Mouse (Mus musculus) cerebral cortex, adult 2 months (tissue): Measurements from ENCODE around the gene Col6a6.

Experiments
- WGBS: fragments of 180-500 bp; shearing (Covaris S2); methylation state at CpG from one replicate; pipeline ENCODE4 v1.1.7; 2018; 5-methylcytosine and 5-hydroxymethylcytosine counted together

Col6a6 gene

DNA sequence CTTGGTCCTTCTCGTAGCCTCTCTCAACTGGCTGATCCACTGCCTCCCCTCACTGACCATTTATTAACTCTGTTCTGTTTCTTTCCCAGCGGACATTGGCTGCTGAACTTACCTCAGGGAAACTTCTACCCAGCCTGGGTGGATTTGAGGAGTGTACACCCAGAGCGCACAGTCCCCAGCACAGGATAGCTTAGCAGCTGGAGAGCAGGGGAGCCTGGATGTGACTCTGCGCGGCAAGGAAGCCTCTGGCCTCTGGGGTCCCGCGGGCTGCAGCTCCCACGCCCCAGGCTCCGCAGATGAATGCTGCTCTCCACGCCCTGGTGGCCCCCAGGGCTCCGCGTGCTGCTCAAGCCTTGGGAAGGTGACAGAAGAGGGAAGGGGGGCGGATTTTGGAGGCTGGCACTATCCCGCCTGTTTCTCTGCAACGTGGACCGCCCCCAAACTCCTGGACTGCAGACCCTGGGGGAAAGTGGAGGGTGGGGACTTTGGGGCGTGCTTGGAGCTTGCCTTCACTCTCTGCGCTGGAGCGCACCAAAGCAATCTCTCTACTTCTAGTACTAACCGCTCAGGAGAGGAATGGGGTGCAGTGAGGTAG is at the start of gene Col6a6:
Gene Col6a6, minus strand, starts transcription at position 370 of the 595 bp plus-strand sequence.
- 30% methylated on average over 20 of the region's 20 CpGs for WGBS

DNA sequence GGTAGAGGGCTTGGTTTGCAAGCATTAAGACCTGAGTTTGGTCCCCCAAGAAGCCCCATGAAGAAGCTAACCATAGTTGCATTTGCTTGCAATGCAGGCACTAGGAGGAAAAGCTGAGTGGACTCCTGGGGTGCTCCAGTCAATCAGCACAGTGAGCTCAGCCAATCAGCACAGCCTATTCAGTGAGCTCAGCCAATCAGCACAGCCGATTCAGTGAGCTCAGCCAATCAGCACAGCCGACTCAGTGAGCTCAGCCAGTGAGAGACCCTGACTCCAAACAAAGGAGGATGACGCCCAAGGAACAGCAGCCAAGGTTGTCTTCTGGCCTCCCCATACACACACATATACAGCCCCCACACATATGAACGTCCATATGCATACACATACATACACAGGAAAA is 48.2 kb upstream of the Col6a6 start:
- WGBS: 88% methylated on average over 4 of the region's 4 CpGs

DNA sequence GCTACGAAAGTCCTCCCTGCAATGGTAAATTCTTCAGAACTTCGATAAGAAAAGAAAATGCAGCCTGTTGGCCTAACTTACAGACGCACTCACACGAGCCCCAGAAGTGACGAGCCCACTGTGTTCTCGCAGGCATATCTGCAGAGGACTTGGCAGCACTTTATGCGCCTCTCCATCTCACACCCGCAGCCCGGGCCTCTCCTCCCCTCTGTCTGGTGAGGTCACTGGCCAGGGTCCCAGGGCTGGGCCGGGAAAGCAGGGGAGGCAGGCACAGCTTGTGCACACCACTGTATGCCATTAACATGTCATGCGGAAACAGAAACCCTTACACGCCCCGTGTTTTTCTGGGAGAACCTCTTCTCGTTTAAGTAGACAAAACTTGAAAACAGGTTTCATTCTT is 43.7 kb upstream of the Col6a6 start:
- 68% methylated on average over 14 of the region's 14 CpGs for WGBS

DNA sequence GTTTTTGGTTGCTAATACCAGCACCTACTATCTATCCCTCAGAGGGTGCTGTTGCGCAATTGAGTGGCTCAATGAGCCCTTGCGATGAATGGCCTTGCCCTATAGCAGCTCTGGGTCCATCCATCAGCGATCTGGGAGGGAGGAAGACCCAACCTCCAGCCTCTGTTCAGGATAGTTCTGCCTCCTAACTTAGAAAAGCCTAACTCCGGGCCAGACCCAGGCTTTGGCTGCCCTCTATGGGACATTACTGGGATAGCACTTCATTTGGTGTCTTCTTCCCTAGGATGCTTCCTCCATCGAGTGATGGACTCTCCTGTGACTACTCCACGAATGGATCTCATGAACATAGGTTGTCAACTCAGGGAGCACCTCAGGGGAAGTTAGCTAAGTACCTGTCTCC is 29.8 kb upstream of the Col6a6 start:
- WGBS: 10% methylated on average over 6 of the region's 6 CpGs

DNA sequence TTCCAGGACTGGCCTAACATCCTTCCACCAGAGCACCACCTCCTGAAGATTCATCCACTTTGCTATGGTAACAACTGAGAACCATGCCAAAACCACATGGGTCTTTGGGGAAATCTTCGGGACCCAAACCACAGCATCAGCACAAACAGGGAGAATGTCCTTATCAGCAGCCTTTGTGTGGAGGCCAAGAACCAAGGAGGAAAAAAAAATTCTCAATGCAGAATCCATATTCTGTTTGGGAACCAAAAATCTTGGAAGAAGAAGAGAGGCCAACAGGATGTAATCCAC is 24.8 kb upstream of the Col6a6 start:
- WGBS: 73% methylated on average over 1 of the region's 1 CpGs

DNA sequence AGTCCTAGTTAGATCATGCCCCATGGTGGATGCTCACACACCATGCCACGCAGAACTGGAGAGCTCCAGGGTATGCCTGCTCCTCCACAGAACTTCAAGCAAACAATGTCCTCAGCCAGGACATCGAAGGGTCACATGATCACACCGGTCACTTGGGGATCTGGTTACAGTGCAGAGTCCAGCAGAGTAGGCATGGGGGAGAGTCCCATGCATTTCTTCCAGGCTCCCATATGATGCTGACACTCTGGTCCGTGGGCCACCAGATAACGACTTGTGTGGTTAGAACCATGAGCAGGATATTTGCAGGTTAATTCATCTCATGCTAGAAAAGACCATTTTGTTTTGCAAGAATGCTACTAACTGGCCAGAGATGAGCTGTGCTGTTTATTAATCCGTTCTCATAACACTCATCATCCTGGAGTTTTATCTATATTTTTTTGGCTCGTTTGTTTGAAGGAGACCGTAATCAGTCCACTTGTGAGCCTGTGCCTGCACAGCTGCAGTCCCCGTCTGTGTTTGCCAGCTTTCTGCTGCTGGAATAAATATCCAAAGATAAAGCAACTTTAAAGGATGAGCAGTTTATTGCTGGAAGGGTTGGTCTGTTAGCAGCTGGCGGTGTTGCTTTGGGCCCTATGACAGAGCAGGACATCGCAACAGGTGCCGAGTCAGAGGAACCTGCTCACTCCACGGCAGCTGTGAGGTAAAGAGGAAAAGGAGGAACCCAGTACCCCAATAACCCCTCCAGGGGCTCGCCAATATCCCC is 24.2 kb upstream of the Col6a6 start:
- WGBS: 84% methylated on average over 14 of the region's 14 CpGs

DNA sequence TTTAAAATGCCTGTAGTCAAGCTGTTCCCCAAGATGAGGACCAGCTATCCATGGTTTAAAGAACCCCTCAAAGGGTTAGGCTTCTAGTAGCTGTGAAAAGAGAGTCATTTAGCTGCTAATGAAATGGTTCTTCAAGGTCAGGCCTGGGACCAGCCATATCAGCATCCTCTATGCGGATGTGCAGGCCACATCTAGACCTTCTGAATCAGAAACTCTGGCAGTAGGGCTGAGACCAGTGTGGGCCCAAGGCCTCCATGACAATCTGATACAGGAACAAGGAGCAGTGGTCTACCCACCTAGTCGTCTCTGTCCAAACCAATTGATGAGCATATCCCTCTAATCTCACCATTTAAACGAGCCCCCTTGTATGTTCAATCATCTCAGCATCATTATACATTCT is 23.1 kb upstream of the Col6a6 start:
- 82% methylated on average over 3 of the region's 3 CpGs for WGBS

DNA sequence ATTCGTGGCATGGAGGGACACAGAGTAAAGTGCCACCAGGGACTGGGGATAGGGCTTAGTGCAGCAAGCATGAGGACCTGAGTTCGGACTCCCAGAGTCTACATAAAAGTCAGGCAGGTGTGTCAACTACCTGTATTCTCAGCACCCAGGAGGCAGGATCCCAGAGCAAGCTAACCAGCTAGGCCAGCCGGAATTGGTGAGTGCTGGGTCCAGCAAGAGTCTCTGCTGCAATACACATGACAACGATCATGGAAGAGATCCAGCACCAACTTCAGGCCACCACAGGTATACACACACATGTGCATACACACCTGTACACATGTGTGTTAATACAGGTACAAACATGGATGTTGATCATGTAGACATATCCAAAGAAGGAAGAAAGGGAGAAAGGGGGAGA is 20.4 kb upstream of the Col6a6 start:
- 88% methylated on average over 4 of the region's 4 CpGs for WGBS

DNA sequence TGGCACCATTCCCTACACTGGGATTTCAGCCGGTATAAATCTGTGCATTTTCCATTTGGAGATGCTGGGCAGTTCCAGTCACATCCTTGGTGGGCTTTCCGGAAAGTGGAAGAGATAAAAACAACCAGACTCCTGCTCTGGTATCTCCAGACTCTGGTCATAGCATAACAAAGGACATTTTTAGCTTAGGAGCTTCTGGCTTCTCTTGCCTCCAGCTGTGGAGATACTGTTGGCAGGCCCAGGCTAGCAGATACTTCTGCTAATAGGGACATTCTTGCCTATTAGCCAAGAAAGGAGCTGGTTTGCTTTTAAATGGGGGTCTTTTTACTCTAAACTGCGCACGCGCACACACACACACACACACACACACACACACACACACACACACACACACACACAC is 19.3 kb upstream of the Col6a6 start:
- WGBS: 94% methylated on average over 5 of the region's 5 CpGs

DNA sequence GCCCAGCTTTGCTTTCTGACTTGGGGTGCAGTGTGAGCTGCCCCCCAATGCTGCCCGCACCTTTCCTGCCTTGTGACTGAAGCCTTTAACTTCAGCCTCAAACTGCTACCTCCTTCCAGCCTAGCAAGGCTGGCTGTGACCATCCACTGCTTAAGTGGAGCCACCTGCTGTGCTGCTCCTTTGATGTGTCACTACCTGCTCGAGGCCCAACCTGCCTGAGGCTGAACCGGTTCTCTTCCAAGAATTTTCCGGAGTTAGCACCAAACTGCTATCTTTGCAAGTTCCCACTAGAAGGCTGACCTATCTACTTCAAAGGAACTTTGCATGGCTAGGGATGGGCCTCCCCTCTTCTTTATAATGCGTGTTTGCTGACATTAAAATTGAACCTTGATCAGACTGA is 13.4 kb upstream of the Col6a6 start:
- 76% methylated on average over 5 of the region's 5 CpGs for WGBS

DNA sequence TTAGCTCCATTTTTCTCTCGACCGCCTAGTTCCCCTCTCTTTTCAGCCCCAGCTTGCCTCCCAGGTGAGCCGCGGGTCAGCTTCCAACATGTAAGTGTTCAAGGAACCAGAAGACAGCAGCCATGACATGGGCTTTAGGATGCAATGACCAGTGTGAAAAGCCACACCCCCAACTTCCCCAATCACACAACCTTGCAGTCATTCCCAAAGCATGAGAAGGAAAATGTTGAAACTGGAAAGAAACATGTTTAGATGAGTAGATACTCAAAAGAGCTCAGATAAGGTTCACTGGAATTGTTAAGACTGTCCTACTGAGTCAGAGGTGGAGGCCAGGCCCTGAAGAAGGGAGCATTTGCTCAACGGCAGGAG is 11.2 kb upstream of the Col6a6 start:
- WGBS: 84% methylated on average over 5 of the region's 5 CpGs

DNA sequence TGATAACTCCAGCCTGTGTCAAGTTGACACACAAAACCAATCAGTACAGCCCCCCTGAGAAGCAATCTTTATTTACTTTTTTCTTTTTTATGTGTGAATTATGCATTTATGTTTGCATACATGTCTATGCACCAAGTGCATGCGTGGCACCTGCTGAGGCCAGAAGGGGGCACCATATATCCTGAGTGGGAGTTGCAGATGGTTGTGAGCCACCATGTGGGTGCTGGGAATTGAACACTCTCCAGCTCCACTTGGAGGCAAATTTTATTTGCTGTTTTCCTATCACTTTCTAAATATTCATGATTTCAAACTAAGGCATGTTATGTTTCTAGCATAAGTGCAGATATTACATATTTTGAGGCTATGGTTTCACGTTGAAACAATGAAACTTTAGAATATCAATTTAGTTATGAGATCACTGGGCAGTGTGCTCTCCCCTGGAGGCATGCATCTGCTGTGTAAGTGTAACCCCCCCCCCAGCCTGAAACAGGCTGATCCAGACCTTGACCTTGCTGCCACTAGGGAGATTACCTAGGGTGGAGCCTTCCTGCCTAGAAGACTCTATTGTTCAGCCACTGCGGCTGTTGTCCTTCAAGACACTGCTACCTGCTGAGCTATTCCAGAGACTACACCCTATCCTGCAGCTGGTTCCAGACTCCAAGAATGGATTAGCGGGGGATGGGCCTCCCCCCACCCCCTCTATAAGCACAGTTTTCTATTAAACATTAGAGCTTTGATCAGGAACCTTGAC is 10.6 kb upstream of the Col6a6 start:
- 72% methylated on average over 4 of the region's 4 CpGs for WGBS

DNA sequence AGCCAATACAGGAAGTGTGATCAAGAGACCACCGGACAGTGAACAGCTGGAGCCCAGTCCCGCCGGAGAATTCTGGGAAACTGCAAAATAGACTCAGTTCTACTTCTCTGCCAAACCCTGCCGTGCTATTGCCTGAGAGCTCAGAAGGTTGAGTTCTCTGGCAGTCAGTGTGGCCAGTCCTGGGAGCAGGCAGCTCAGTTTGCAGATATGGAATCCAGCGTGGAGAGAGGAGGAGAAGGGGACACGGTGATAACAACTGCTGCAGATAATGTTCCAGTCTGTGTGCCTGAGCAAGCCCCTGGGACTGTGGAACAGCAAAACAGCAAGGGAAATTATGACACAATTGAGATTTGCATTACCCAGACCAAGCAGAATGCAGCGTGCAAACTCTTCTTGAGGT is 7.6 kb upstream of the Col6a6 start:
- 70% methylated on average over 7 of the region's 7 CpGs for WGBS

DNA sequence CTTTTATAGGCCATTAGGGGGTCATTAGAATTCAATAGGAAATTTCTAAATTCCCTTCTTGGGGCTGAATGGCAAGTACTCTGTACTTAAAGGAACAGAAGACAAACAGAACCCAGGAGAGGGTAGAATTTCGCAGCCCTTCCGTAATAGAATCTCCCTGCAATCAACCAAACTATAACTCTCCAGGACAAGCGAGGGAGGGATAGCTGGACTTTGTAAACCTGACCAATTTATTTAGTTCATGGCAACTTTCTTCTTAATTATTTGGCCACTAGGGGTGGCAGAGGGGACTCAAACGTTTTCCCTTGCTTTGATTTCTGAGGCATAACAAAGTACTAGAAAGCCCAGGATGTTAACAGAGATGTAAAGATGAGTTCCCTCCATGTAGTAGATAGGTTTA is 6.8 kb upstream of the Col6a6 start:
- WGBS: 62% methylated on average over 4 of the region's 4 CpGs

DNA sequence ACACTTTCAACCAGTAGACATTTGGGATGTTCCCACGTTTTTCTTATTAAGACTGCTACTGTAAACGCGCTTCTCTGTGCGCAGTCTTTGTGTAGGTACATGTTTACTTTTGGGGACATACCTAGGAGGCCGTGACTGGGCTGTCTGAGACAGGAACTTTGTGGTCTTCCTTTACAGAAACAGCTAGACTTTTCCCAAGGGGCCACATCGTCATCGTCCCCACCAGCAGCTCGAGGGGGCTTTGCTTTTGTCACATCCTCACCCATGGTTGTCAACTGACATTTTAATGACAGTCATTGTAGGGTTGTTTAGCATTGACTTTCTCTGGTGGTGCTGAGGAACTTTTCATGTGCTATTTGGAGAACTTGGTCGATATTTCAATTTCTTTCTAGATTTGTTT is 3.3 kb upstream of the Col6a6 start:
- 87% methylated on average over 9 of the region's 9 CpGs for WGBS

DNA sequence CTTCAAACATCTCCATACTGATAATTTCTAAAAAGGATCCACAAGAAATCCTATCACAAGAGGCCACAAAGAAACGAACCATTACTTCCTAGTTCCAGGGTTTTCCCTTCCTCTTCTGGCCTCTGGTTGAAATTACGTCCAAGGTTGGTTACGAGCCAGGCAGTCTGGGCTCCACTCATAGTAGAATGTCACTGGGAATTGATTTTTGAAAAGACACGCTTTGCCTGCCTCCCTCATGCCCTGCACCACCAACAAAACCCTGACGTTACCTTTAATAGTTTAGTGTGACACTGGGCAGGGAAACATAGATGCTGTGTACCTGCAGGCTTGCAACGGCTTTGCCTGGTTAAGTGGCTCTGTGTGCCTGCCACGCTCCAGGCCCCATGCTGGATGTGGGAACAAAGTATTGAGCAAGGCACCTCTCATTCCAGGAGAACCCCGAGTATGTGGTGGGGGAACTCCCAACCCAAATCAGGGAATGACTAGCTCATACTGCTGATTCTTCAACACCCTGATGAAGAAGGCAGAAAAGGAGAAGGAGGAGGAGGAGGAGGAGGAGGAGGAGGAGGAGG is 798 bp downstream of the Col6a6 start:
- WGBS: 68% methylated on average over 8 of the region's 8 CpGs

DNA sequence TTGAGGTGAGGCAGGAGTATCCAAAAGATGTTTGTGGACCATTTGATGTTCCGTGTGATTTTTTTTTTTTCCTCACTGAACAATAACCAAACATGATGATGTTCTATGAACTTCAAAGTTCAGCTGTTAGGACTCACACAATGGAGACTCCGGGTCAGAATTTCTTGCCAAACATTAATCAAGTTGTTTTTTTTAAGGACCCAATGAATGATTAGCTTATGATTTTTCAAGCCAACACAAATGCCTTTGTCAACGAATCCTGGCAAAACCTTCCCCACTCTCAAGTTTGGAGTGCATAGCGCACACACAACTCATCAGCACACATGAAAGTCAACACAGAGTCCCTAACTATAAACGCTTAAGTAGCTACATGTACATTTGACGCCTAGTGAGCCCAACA is 7.2 kb downstream of the Col6a6 start:
- 83% methylated on average over 6 of the region's 6 CpGs for WGBS

DNA sequence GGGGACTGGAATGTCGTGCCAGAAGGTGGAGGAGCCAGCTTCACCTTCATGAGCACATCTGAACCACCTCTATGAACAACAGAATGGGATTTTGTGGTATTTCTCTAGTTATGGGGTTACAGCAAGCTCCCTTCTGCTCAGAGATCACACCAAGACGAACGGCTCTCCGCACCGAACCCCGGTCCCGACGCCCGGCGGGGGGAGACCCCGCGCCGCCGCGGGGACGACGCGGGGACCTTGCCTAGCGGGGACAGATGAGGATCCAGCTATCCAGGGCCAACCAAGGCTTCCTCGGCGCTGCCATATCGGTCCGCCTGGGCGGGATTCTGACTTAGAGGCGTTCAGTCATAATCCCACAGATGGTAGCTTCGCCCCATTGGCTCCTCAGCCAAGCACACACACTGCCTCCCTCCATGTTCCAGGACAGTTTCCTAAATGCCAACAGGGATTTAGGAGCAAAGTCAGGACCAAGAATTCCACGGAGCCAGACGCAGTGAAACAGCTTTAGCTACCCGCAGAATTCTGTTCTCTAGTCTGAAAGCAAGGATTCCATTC is 8.7 kb downstream of the Col6a6 start:
- 67% methylated on average over 29 of the region's 29 CpGs for WGBS

DNA sequence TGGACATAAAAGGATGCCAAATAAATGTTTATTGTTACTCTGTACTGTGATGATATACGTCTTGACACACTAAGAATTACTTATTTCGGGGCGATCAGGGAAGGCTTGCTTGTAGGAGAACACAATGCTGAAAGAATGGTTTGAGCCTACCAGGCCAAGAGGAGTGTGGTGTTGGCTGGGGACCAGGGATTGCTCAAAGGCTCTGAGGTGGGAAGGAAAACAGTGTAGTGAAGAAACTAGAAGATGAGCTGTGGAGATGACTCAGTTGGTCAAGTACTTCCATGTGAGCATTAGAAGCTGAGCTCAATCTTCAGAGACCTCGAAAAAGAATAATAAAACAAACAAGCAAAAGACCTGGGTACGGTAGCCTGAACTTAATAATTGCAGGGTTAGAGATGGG is 13.5 kb downstream of the Col6a6 start:
- 84% methylated on average over 5 of the region's 5 CpGs for WGBS

DNA sequence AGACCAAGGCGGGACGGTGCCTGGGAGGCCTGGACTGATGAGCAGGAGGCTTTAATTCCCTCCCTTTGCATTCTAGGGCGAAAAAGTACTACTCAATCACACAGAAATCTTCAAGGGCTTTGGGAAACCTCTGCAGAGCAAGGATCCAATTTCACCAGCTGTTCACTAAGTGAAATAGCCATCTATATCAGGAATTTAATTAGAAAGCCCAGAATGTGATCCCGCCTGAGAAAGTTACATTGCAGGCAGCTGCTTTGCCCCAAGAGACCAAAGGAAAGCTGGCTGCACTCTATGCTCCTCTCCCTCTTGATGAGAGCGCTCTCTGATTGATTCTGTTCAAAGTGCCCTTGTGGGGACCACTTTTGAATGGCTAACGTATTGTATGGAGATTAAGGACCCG is 16.5 kb downstream of the Col6a6 start:
- 68% methylated on average over 7 of the region's 7 CpGs for WGBS

DNA sequence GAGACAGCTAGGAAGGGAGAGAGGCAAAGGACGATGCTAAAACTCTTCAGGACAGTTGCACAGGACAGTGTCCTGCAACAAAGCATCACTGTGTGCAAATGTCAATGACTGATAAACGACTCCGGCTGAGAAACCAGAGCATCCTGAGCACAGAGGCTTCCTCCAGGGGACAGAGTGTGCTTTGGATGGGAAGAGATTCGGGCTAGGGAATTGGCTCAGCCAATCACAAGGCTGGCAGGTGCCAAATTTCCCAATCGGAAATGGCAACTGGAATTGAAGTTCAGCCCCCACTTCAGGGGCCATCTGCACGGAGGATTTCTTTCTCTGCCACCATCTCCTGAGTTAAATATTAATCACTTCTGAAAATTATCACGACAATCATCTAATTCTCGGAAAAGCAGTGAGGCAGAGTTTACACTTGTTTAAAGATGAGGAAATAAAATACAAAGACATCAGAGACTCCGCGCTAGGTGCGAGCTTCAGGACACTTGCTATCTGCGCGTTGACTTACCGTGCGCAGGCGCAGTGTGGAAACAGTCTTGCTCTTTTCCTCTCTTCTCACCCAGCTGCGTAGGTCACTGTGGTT is 18.9 kb downstream of the Col6a6 start:
- WGBS: 81% methylated on average over 17 of the region's 17 CpGs

DNA sequence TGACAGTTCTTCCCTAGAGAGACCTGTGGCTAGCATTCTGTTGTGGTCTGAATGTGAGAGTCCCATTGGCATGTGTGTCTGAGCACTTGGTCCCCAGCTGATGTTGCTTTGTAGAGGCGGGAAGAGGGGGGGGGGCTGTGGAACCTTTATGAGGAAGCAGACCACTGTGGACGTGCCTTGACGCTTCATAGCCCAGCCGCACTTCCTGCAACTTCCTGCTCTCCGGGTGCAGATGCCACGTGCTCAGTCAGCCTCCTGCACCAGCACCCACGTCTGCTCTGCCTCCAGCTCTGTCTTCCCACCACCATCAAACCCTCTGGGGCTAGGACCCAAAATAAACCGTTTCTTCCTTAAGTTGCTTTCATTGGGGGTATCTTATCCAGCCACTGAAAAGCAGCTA is 24.5 kb downstream of the Col6a6 start:
- WGBS: 58% methylated on average over 8 of the region's 8 CpGs
